Comparison of ENCODE assay signal across 8 mouse cellular contexts in genomic region chr14:47366881-47367321, GRCm38 (mm10). TPM values are rescaled to one million over a fixed set of nuclear protein-coding genes. Genes with fewer than 3 reads are reported as not detected.
DNase-seq lines count a peak whose midpoint lies in the region; ATAC-seq and TF ChIP-seq lines count a peak whose summit lies in the region.

No protein-coding gene starts in this region.

- peak; percentile 53 for DNase-seq in adrenal gland, postnatal 10 days
- no peak for DNase-seq in adrenal gland, adult 18-20 months (ENCODE audit: low spot score in 2 of 2)
- peak; percentile 48 to 69 for DNase-seq in urinary bladder, adult 18-20 months (ENCODE audit: low spot score in 2 of 2)
- DNase-seq in urinary bladder, postnatal 10 days (ENCODE audit: low spot score) = no peak
- DNase-seq in kidney, postnatal 0 days (ENCODE audit: low spot score) = peak; percentile 27
- peak; percentile 32 for DNase-seq in lung, adult 2 months
- peak; percentile 40 for DNase-seq in right cerebral cortex, postnatal 14 days
- DNase-seq in embryo, embryonic 10.5 days (ENCODE audit: low spot score) = no peak

- no peaks in the 10 kb centered on the region for H3K9me3 ChIP-seq in kidney, postnatal 0 days (replicated peaks; ENCODE audit: low read length)

- 0 out of 2 replicates have a peak, but pooled peaks have one; percentile 16 for ATAC-seq in kidney, postnatal 0 days (replicated peaks; ENCODE audit: low FRiP score, low read depth)

- 46% methylated on average over 7 of the region's 7 CpGs for WGBS in kidney, postnatal 0 days
- WGBS in lung, adult 2 months = 15% methylated on average over 7 of the region's 7 CpGs

- no peaks in the 10 kb centered on the region for H3K36me3 ChIP-seq in kidney, postnatal 0 days (ENCODE audit: insufficient read depth, low read length)

- no peaks in the 10 kb centered on the region for H3K27me3 ChIP-seq in kidney, postnatal 0 days (ENCODE audit: insufficient read depth, low read length)

- no peak overlapping the region for H3K4me2 ChIP-seq in kidney, postnatal 0 days (ENCODE audit: low read length)

- no peak for TF ChIP-seq POLR2A in lung, adult 2 months (IDR thresholded peaks at IDR 0.05; ENCODE audit: borderline replicate concordance, extremely low read depth, low read depth, low read length)

- TF ChIP-seq CTCF in kidney, postnatal 0 days (IDR thresholded peaks at IDR 0.05; ENCODE audit: low read depth) = no peak
- no peak for TF ChIP-seq CTCF in lung, adult 2 months (IDR thresholded peaks at IDR 0.05; ENCODE audit: insufficient read depth, low read length)

- H3K9ac ChIP-seq in kidney, postnatal 0 days (ENCODE audit: low read depth, low read length) = no peak overlapping the region

- no peak overlapping the region for H3K4me3 ChIP-seq in kidney, postnatal 0 days (replicated peaks; ENCODE audit: low read depth, low read length)
- H3K4me3 ChIP-seq in lung, adult 2 months (replicated peaks; ENCODE audit: extremely low read depth, low read depth, low read length) = no peak overlapping the region

- H3K4me1 ChIP-seq in kidney, postnatal 0 days (replicated peaks; ENCODE audit: insufficient read depth, low read length) = peaks cover 11% of the 10 kb centered on the region; the same call in 1 of the 2 replicates
- peaks cover 2% of the 10 kb centered on the region for H3K4me1 ChIP-seq in lung, adult 2 months (ENCODE audit: control insufficient read depth, insufficient read depth, low read length)

- peak overlapping the region; percentile 85 for H3K27ac ChIP-seq in kidney, postnatal 0 days

RNA-seq across cellular contexts. Expression of gene Lgals3, which starts 0.7 kb away (rescaled TPM):
- total RNA-seq in adrenal gland, postnatal 10 days (2021) = 1 to 10 TPM; 6.9 to 7.0 TPM
- 10 to 100 TPM; 18.5 to 42.1 TPM for total RNA-seq in adrenal gland, adult 18-20 months (2021)
- polyA plus RNA-seq in kidney, postnatal 0 days (2015; fragmentation: Nextera tagmentation; extraction: Ambion mirVana) = 107 and 117 TPM in 2 replicates
- 276 and 279 TPM in 2 replicates for polyA plus RNA-seq in lung, adult 2 months (2012; rRNA removed)

RNA-seq across cellular contexts. Expression of gene Dlgap5, which starts 51.3 kb away (rescaled TPM):
- total RNA-seq in adrenal gland, postnatal 10 days (2021) = 10 to 100 TPM in 1 of 2 experiments, 1 to 10 TPM in 1; 9.4 to 12.9 TPM
- 1 to 10 TPM in 1 of 2 experiments, under 1 TPM in 1; 0.93 to 2.2 TPM for total RNA-seq in adrenal gland, adult 18-20 months (2021)
- 12.1 and 16.8 TPM in 2 replicates for polyA plus RNA-seq in kidney, postnatal 0 days (2015; fragmentation: Nextera tagmentation; extraction: Ambion mirVana)
- polyA plus RNA-seq in lung, adult 2 months (2012; rRNA removed) = 0.48 and 1.1 TPM in 2 replicates

Comparison
In these comparisons a context has a peak if more than half of its experiments do, and no peak if none do; other contexts are left out.
1. DNase-seq: peak in adrenal gland, postnatal 10 days (single experiment), urinary bladder, adult 18-20 months (2 of 2), kidney, postnatal 0 days (single experiment), lung, adult 2 months (single experiment) and right cerebral cortex, postnatal 14 days (single experiment); none in adrenal gland, adult 18-20 months (0 of 2), urinary bladder, postnatal 10 days (single experiment) and embryo, embryonic 10.5 days (single experiment).